Mouse (Mus musculus): Measurements from ENCODE around the gene Zbtb37. TPM values are rescaled to one million over a fixed set of nuclear protein-coding genes. Genes with fewer than 3 reads are reported as not detected.

Zbtb37 gene
- polyA plus RNA-seq (2011; ENCODE audit: insufficient read depth, insufficient read length, low read depth, missing spikeins) = 13.8 and 15.5 TPM in 2 replicates

DNA sequence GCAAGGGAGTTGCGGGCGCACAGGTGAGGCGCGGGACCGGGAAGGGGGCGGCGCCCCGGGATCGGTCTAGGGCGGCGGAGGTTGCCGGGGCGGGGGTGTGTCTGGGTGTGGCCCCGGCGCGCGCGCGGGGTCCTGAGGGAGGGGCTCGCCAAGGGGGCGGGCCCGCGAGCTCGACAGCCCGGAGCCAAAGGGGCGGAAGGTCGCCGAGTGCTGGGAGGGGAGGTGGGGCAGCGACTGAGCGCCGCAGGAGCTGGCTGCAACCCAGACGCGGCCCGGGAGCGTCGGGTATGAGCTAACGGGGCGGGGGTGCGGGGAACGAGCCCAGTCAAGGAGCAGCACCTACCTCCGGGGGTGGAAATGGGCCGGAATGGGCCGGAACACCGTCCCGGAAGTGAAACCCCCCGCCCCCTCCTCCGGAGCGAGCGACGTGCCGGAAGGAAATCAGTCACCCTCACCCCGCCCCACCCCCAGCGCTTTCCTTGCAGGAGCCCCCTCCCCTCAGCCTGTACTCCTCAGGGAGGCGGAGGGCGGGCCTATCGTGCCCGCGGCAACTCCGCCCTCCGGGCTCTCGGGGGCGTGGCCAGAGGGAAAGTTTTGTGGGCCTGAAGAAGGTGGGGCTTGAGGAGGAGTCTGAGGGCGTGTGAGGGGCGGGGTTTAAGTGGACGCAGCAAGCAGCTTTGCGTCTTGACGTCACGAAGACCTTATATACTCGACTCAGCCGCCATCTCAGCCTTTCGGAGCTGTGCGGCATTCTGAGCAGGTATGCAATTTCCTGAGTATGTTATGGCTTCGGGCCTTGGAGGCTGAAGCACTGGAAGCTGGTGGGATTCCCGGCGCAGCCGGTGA is at the start of gene Zbtb37:
Gene Zbtb37, minus strand, starts transcription at position 415 of the 846 bp plus-strand sequence.
- TF ChIP-seq CTCF (IDR thresholded peaks at IDR 0.05; ENCODE audit: low read depth, low read length) (no peak), POLR2A (IDR thresholded peaks at IDR 0.05; ENCODE audit: insufficient read depth, low read length) (peak; percentile 100)
- Histone ChIP-seq H3K4me3 (ENCODE audit: low read depth, low read length) (peak within 1 kb of the TSS; percentile 89), H3K9ac (ENCODE audit: low read depth, poor library complexity, severe bottlenecking) (peak within 1 kb of the TSS; percentile 88), H3K27ac (ENCODE audit: insufficient read depth, low read length) (peak within 1 kb of the TSS; percentile 96), H3K4me1 (ENCODE audit: control insufficient read depth, insufficient read depth, low read length) (no peaks in the 10 kb centered on the region), H3K27me3 (ENCODE audit: control insufficient read depth, insufficient read depth, low read length, poor library complexity, severe bottlenecking) (no peaks in the 10 kb centered on the region), H3K36me3 (ENCODE audit: control insufficient read depth, insufficient read depth, low read length, poor library complexity, severe bottlenecking) (peaks cover 57% of the 10 kb centered on the region), H3K9me3 (replicated peaks; ENCODE audit: control insufficient read depth, insufficient read depth, low read length, poor library complexity, severe bottlenecking) (peaks cover 2% of the 10 kb centered on the region; the same call in 1 of the 2 replicates)

DNA sequence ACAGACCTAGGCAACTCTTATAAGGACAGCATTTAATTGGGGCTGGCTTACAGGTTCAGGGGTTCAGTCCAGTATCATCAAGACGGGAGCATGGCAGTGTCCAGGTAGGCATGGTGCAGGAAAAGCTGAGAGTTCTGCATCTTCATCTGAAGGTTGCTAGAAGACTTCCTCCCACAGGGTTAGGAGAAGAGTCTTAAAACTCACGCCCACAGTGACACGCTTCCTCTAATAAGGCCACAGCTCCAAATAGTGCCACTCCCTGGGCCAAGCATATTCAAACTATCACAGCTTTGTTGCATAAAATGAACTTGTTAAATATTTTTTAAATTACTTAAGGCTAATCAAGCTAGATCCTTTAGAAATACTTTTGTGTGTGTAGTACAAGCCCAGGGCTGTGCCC is 42.6 kb upstream of the Zbtb37 start:
- Histone ChIP-seq H3K4me3 (ENCODE audit: low read depth, low read length) (no peak overlapping the region), H3K9ac (ENCODE audit: low read depth, poor library complexity, severe bottlenecking) (no peak overlapping the region), H3K36me3 (ENCODE audit: control insufficient read depth, insufficient read depth, low read length, poor library complexity, severe bottlenecking) (peaks cover 11% of the 10 kb centered on the region), H3K27ac (ENCODE audit: insufficient read depth, low read length) (no peak overlapping the region), H3K9me3 (replicated peaks; ENCODE audit: control insufficient read depth, insufficient read depth, low read length, poor library complexity, severe bottlenecking) (no peaks in the 10 kb centered on the region), H3K4me1 (ENCODE audit: control insufficient read depth, insufficient read depth, low read length) (no peaks in the 10 kb centered on the region), H3K27me3 (ENCODE audit: control insufficient read depth, insufficient read depth, low read length, poor library complexity, severe bottlenecking) (no peaks in the 10 kb centered on the region)
- TF ChIP-seq EP300 (IDR thresholded peaks at IDR 0.05; ENCODE audit: insufficient read depth, low read depth, low read length) (no peak), POLR2A (IDR thresholded peaks at IDR 0.05; ENCODE audit: insufficient read depth, low read length) (no peak), CTCF (IDR thresholded peaks at IDR 0.05; ENCODE audit: low read depth, low read length) (no peak)

DNA sequence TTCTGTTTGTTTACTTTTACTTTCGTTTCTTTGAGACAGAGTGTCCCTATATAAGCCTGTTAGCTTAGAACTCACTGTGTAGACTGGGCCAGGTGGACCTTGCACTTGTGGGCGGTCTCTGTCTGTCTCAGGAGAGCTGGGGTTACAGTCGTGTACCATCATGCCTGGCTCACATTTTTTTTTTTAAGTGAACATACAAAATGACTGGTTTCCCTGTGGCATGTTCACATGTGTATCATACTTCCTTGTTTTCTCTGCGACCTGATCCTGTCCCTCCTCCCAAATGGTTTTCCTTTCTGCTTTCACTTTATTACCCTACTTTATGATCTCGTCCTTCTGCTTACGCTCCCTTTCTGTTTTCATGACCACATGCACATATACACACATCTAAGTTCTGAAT is 41.6 kb upstream of the Zbtb37 start:
- Histone ChIP-seq H3K4me3 (ENCODE audit: low read depth, low read length) (no peak overlapping the region), H3K9me3 (replicated peaks; ENCODE audit: control insufficient read depth, insufficient read depth, low read length, poor library complexity, severe bottlenecking) (no peaks in the 10 kb centered on the region), H3K27ac (ENCODE audit: insufficient read depth, low read length) (no peak overlapping the region), H3K36me3 (ENCODE audit: control insufficient read depth, insufficient read depth, low read length, poor library complexity, severe bottlenecking) (peaks cover 11% of the 10 kb centered on the region), H3K9ac (ENCODE audit: low read depth, poor library complexity, severe bottlenecking) (no peak overlapping the region), H3K4me1 (ENCODE audit: control insufficient read depth, insufficient read depth, low read length) (no peaks in the 10 kb centered on the region), H3K27me3 (ENCODE audit: control insufficient read depth, insufficient read depth, low read length, poor library complexity, severe bottlenecking) (no peaks in the 10 kb centered on the region)
- TF ChIP-seq POLR2A (IDR thresholded peaks at IDR 0.05; ENCODE audit: insufficient read depth, low read length) (no peak), CTCF (IDR thresholded peaks at IDR 0.05; ENCODE audit: low read depth, low read length) (no peak), EP300 (IDR thresholded peaks at IDR 0.05; ENCODE audit: insufficient read depth, low read depth, low read length) (no peak)

DNA sequence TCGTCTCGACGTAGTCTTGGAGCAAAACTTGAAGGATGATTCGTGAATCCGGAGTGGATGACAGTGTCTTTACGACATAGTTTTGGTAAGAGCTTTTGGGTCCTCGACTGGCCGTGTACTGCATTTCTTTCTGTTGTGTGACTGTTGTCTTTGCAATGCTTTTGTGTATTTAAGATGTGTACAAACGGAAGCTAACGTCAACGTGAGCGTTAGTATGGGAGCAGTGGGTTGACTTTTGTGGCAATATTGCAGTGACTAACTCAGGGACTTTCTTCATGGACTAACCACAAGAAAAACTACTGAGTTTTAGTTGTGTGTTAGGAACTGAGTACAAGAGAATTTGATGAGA is 36.6 kb upstream of the Zbtb37 start:
- no peaks in the 10 kb centered on the region for H3K9me3 ChIP-seq (replicated peaks; ENCODE audit: control insufficient read depth, insufficient read depth, low read length, poor library complexity, severe bottlenecking)
- H3K9ac ChIP-seq (ENCODE audit: low read depth, poor library complexity, severe bottlenecking) = peak overlapping the region; percentile 87
- TF ChIP-seq EP300 (IDR thresholded peaks at IDR 0.05; ENCODE audit: insufficient read depth, low read depth, low read length) = no peak
- TF ChIP-seq POLR2A (IDR thresholded peaks at IDR 0.05; ENCODE audit: insufficient read depth, low read length) = no peak
- no peak for TF ChIP-seq CTCF (IDR thresholded peaks at IDR 0.05; ENCODE audit: low read depth, low read length)
- peaks cover 9% of the 10 kb centered on the region for H3K36me3 ChIP-seq (ENCODE audit: control insufficient read depth, insufficient read depth, low read length, poor library complexity, severe bottlenecking)
- peak overlapping the region; percentile 96 for H3K4me3 ChIP-seq (ENCODE audit: low read depth, low read length)
- H3K27me3 ChIP-seq (ENCODE audit: control insufficient read depth, insufficient read depth, low read length, poor library complexity, severe bottlenecking) = no peaks in the 10 kb centered on the region
- 0 out of 2 replicates have a peak overlapping the region, but pooled peaks have one; percentile 4 for H3K27ac ChIP-seq (ENCODE audit: insufficient read depth, low read length)
- H3K4me1 ChIP-seq (ENCODE audit: control insufficient read depth, insufficient read depth, low read length) = no peaks in the 10 kb centered on the region

DNA sequence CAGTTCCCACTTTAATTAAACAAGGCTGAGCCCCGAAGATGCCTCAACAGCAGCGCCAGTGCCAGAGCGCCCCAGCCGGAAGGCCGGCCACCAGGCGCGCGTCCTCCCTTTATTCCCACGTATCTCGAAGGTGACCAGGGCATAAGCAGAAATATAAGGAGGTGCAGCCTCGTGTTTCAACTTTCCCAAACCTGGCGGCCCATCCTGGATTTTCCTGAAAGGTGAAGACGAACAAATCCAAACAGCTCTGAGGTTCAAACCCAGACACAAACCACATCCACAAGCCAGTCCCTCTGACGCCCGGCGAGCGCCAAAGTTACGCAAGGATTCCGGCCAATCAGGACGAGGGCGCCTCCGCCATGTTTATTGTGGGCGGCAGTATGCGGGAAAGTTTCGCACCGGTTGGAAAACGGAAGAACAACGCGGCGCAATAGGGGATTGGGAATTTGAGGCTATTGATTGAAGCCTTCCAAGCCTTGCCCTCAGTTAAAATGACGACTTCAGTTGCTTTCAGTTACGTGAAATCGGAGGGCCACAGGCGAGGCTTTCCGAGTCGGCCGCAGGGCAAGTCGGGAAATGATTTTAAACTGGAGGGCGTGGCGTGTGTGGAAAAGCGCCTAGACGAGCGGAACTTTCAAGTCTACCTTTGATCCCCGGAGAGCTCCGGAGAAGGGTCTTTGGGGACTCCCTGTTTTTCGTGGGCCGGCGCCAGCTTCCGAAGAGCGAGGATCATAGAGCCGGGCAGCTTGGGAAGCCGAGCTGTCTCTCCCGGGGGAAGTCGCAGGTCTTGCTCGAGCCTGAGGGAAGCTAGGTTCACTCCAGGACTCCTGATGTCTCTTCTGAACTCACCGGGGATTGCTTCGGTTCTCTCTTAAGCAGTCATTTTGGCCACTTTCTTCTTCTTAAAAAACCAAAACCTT is 36.0 kb upstream of the Zbtb37 start, which contains the start of the genes Dars2 and Cenpl:
Gene Dars2, minus strand, starts transcription at position 307 of the 920 bp plus-strand sequence.
Gene Cenpl, plus strand, starts transcription at position 362 of the 920 bp plus-strand sequence.
- H3K4me1 ChIP-seq (ENCODE audit: control insufficient read depth, insufficient read depth, low read length) = no peaks in the 10 kb centered on the region
- H3K27me3 ChIP-seq (ENCODE audit: control insufficient read depth, insufficient read depth, low read length, poor library complexity, severe bottlenecking) = no peaks in the 10 kb centered on the region; the same call in 1 of the 2 replicates
- peak within 1 kb of the TSS; percentile 66; the same call in 1 of the 2 replicates for H3K27ac ChIP-seq (ENCODE audit: insufficient read depth, low read length)
- peaks cover 9% of the 10 kb centered on the region for H3K36me3 ChIP-seq (ENCODE audit: control insufficient read depth, insufficient read depth, low read length, poor library complexity, severe bottlenecking)
- TF ChIP-seq POLR2A (IDR thresholded peaks at IDR 0.05; ENCODE audit: insufficient read depth, low read length) (no peak), EP300 (IDR thresholded peaks at IDR 0.05; ENCODE audit: insufficient read depth, low read depth, low read length) (0 out of 2 replicates have a peak, but pooled peaks have one; percentile 30)
- H3K9ac ChIP-seq (ENCODE audit: low read depth, poor library complexity, severe bottlenecking) = peak within 1 kb of the TSS; percentile 87
- H3K9me3 ChIP-seq (replicated peaks; ENCODE audit: control insufficient read depth, insufficient read depth, low read length, poor library complexity, severe bottlenecking) = no peaks in the 10 kb centered on the region
- peak within 1 kb of the TSS; percentile 96 for H3K4me3 ChIP-seq (ENCODE audit: low read depth, low read length)
